ENCODE assay signal across 19 mouse cellular contexts in the genomic region with DNA sequence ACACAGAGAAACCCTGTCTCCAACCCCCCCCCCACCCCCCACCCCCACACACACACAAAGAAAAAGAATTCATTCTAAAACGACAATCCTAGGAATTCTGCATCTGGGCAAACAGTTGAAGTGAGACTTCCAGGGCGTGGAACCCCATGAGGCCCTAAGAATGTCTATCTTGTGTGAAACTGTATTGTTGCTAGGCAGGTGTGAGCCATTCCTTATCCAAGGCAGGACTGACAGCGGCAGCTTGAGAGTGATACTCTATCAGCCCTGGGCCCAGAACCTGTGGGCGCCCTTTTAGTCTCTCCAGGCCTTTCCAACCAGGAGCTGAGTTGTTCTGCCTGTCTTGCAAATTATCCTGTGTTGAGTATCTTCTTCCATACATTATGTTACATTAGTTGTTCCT.
A peak's percentile ranks its signal among the peaks of the same experiment; 100 is the strongest.
DNase-seq lines count a peak whose midpoint lies in the region; ATAC-seq and TF ChIP-seq lines count a peak whose summit lies in the region.
"Had no signal": no experiment of that assay in that cellular context is flagged by ENCODE, and none has a peak within 500 bp of the region (broad histone marks: within the 10 kb centered on the region; RNA-seq: fewer than 3 reads in every experiment).

No protein-coding gene starts in this region.

- no peak for TF ChIP-seq POLR2A in myocyte (IDR thresholded peaks at IDR 0.05; ENCODE audit: insufficient read length, low read depth)

- no peaks in the 10 kb centered on the region for H3K36me3 ChIP-seq in embryonic facial prominence, embryonic 14.5 days (ENCODE audit: control insufficient read depth, insufficient read depth, low read length)
- no peaks in the 10 kb centered on the region for H3K36me3 ChIP-seq in embryonic facial prominence, embryonic 10.5 days (replicated peaks)
- H3K36me3 ChIP-seq in intestine, postnatal 0 days (ENCODE audit: control insufficient read depth, insufficient read depth): no peaks in the 10 kb centered on the region
- H3K36me3 ChIP-seq in myocyte (ENCODE audit: control insufficient read depth, insufficient read depth): no peaks in the 10 kb centered on the region
- H3K36me3 ChIP-seq: embryonic facial prominence, embryonic 15.5 days; forebrain, embryonic 10.5 days; hindbrain, embryonic 15.5 days had no signal

- H3K4me1 ChIP-seq in embryonic facial prominence, embryonic 14.5 days (ENCODE audit: control insufficient read depth, insufficient read depth, low read length): no peaks in the 10 kb centered on the region
- H3K4me1 ChIP-seq in embryonic facial prominence, embryonic 10.5 days: no peaks in the 10 kb centered on the region
- no peaks in the 10 kb centered on the region for H3K4me1 ChIP-seq in intestine, postnatal 0 days (replicated peaks; ENCODE audit: control insufficient read depth, insufficient read depth, low read length)
- H3K4me1 ChIP-seq: embryonic facial prominence, embryonic 15.5 days; forebrain, embryonic 10.5 days; hindbrain, embryonic 15.5 days had no signal

- H3K27me3 ChIP-seq in embryonic facial prominence, embryonic 14.5 days (replicated peaks; ENCODE audit: control insufficient read depth, insufficient read depth, low read length): no peaks in the 10 kb centered on the region
- H3K27me3 ChIP-seq in embryonic facial prominence, embryonic 10.5 days (replicated peaks; ENCODE audit: low read depth, poor library complexity, severe bottlenecking): no peaks in the 10 kb centered on the region
- no peaks in the 10 kb centered on the region for H3K27me3 ChIP-seq in intestine, postnatal 0 days (replicated peaks; ENCODE audit: control insufficient read depth, insufficient read depth, low read length)
- no peaks in the 10 kb centered on the region for H3K27me3 ChIP-seq in myocyte (ENCODE audit: control insufficient read depth, insufficient read depth, insufficient read length)
- H3K27me3 ChIP-seq: embryonic facial prominence, embryonic 15.5 days; hindbrain, embryonic 15.5 days had no signal

- peak; percentile 58 for DNase-seq in embryonic facial prominence, embryonic 14.5 days (ENCODE audit: low spot score)
- no peak for DNase-seq in embryonic facial prominence, embryonic 10.5 days (ENCODE audit: low spot score)
- peak; percentile 28 for DNase-seq in ZHBTc4 (ENCODE audit: low read depth, low spot score)
- DNase-seq in thymus, postnatal 10 days (ENCODE audit: low spot score in 2 of 2): no peak
- DNase-seq in cerebellum, postnatal 36 days: no peak
- no peak for DNase-seq in gastrocnemius, postnatal 10 days
- DNase-seq: adrenal gland, adult 2 months; adrenal gland, postnatal 25 days; cerebellum, adult 2 months; cerebellum, postnatal 10 days; heart, adult 18-20 months had no signal

- H3K9me3 ChIP-seq in embryonic facial prominence, embryonic 14.5 days (ENCODE audit: control insufficient read depth, low read length): no peaks in the 10 kb centered on the region
- 0 out of 2 replicates have a peak, but pooled peaks cover 4% of the 10 kb centered on the region for H3K9me3 ChIP-seq in embryonic facial prominence, embryonic 10.5 days
- H3K9me3 ChIP-seq in intestine, postnatal 0 days (ENCODE audit: control insufficient read depth): 0 out of 2 replicates have a peak, but pooled peaks cover 3% of the 10 kb centered on the region
- H3K9me3 ChIP-seq: embryonic facial prominence, embryonic 15.5 days; forebrain, embryonic 10.5 days; hindbrain, embryonic 15.5 days had no signal

- H3K79me2 ChIP-seq in myocyte (ENCODE audit: control insufficient read depth, insufficient read depth): no peaks in the 10 kb centered on the region

- no peak for ATAC-seq in embryonic facial prominence, embryonic 14.5 days (ENCODE audit: low read depth)
- ATAC-seq in intestine, postnatal 0 days: peak; percentile 57; the same call in 1 of the 2 replicates
- ATAC-seq: forebrain, embryonic 14.5 days had no signal

- H3K4me2 ChIP-seq in embryonic facial prominence, embryonic 14.5 days (ENCODE audit: low read depth, low read length): no peak overlapping the region
- no peak overlapping the region for H3K4me2 ChIP-seq in intestine, postnatal 0 days (replicated peaks; ENCODE audit: low read depth)
- H3K4me2 ChIP-seq in myocyte (ENCODE audit: low read depth): no peak overlapping the region
- H3K4me2 ChIP-seq: embryonic facial prominence, embryonic 15.5 days; heart, embryonic 11.5 days; hindbrain, embryonic 15.5 days had no signal

- H3K27ac ChIP-seq in embryonic facial prominence, embryonic 14.5 days (replicated peaks; ENCODE audit: low read depth, low read length): no peak overlapping the region
- no peak overlapping the region for H3K27ac ChIP-seq in embryonic facial prominence, embryonic 10.5 days (replicated peaks)
- no peak overlapping the region for H3K27ac ChIP-seq in intestine, postnatal 0 days (ENCODE audit: low read depth, low read length)
- H3K27ac ChIP-seq: embryonic facial prominence, embryonic 15.5 days; forebrain, embryonic 10.5 days; hindbrain, embryonic 15.5 days had no signal

- no peak overlapping the region for H3K4me3 ChIP-seq in embryonic facial prominence, embryonic 14.5 days (ENCODE audit: low read depth, low read length)
- no peak overlapping the region for H3K4me3 ChIP-seq in embryonic facial prominence, embryonic 10.5 days
- no peak overlapping the region for H3K4me3 ChIP-seq in intestine, postnatal 0 days (ENCODE audit: low read depth, low read length)
- no peak overlapping the region for H3K4me3 ChIP-seq in myocyte
- H3K4me3 ChIP-seq: embryonic facial prominence, embryonic 15.5 days; erythroblast, embryonic 14.5 days; forebrain, embryonic 10.5 days; hindbrain, embryonic 15.5 days had no signal

- WGBS in embryonic facial prominence, embryonic 14.5 days: 67% methylated on average over 4 of the region's 4 CpGs
- 75% methylated on average over 4 of the region's 4 CpGs for WGBS in embryonic facial prominence, embryonic 10.5 days
- WGBS in intestine, postnatal 0 days: 34% methylated on average over 4 of the region's 4 CpGs

- no peak overlapping the region for H3K9ac ChIP-seq in embryonic facial prominence, embryonic 14.5 days (ENCODE audit: low read depth, low read length)
- H3K9ac ChIP-seq in intestine, postnatal 0 days (ENCODE audit: low read depth, low read length): no peak overlapping the region
- H3K9ac ChIP-seq: embryonic facial prominence, embryonic 15.5 days; hindbrain, embryonic 15.5 days had no signal

- no peak for TF ChIP-seq CTCF in intestine, postnatal 0 days (IDR thresholded peaks at IDR 0.05; ENCODE audit: low read depth)

- H3ac ChIP-seq in myocyte (ENCODE audit: control insufficient read depth, insufficient read length): no peak overlapping the region

TF ChIP-seq in myocyte, 11 proteins besides CTCF, POLR2A, EP300 and RAD21:
- TF ChIP-seq MYOG (IDR thresholded peaks at IDR 0.05; ENCODE audit: control insufficient read depth in 1 of 3, insufficient read depth in 1 of 3, insufficient read length in 2 of 3, low read depth in 2 of 3): peak in 1 of 3 experiments; percentile 55
- no peak for TF ChIP-seq E2F4 (IDR thresholded peaks at IDR 0.05; ENCODE audit: insufficient read depth)
- TF ChIP-seq TCF3 (IDR thresholded peaks at IDR 0.05; ENCODE audit: insufficient read length, low read depth): peak; percentile 1
- peak in 2 of 3 experiments; percentile 84 to 93 for TF ChIP-seq MYOD1 (IDR thresholded peaks at IDR 0.05; ENCODE audit: control insufficient read depth in 1 of 3, insufficient read length in 2 of 3, low read depth in 2 of 3)

Comparison
In these comparisons a context has a peak if more than half of its experiments do, and no peak if none do; other contexts are left out.
1. DNase-seq: peak in embryonic facial prominence, embryonic 14.5 days (single experiment) and ZHBTc4 (single experiment); none in embryonic facial prominence, embryonic 10.5 days (single experiment), thymus, postnatal 10 days (0 of 2), cerebellum, postnatal 36 days (0 of 2) and gastrocnemius, postnatal 10 days (single experiment).